Mouse (Mus musculus) intestine, embryonic 14.5 days (tissue): ENCODE results near the gene Il21r. TPM values are rescaled to one million over a fixed set of nuclear protein-coding genes. Genes with fewer than 3 reads are reported as not detected.

Source experiments
- ATAC-seq: fragments of 200-750 bp; cut with Nextera tagmentation; replicated peaks from 2 replicates; pipeline ENCODE4 v1.8.0; 2017; ENCODE audit warnings: low read depth, moderate number of reproducible peaks, moderate TSS enrichment, moderate library complexity; ENCODE audit not compliant: low FRiP score, low TSS enrichment
- DNase-seq: peaks from one replicate; pipeline ENCODE4 v3.0.0-alpha.2; 2018; ENCODE audit warnings: low spot score
- H3K27ac ChIP-seq: fragments of 300-500 bp; sonication (generic); 2 replicates; pipeline ENCODE4 v1.5.1; 2014; ENCODE audit warnings: low read depth, mild to moderate bottlenecking, control low read depth
- H3K27me3 ChIP-seq: fragments of 300-500 bp; sonication (generic); replicated peaks from 2 replicates; pipeline ENCODE4 v1.6.1; 2014; ENCODE audit warnings: low read length, control low read depth; ENCODE audit not compliant: control insufficient read depth, insufficient read depth
- H3K36me3 ChIP-seq: fragments of 300-500 bp; sonication (generic); 2 replicates; pipeline ENCODE4 v1.6.1; 2014; ENCODE audit warnings: low read length, control low read depth; ENCODE audit not compliant: control insufficient read depth, insufficient read depth
- H3K4me1 ChIP-seq: fragments of 300-500 bp; sonication (generic); replicated peaks from 2 replicates; pipeline ENCODE4 v1.6.1; 2014; ENCODE audit warnings: low read length, control low read depth, mixed read lengths; ENCODE audit not compliant: control insufficient read depth, insufficient read depth
- H3K4me2 ChIP-seq: fragments of 300-500 bp; sonication (generic); 2 replicates; pipeline ENCODE4 v1.6.1; 2014; ENCODE audit warnings: low read length
- H3K4me3 ChIP-seq: fragments of 300-500 bp; sonication (generic); 2 replicates; pipeline ENCODE4 v1.5.1; 2014; ENCODE audit warnings: low read depth, low read length, control low read depth, mixed read lengths
- H3K9ac ChIP-seq: fragments of 300-500 bp; sonication (generic); 2 replicates; pipeline ENCODE4 v1.6.1; 2014; ENCODE audit warnings: mild to moderate bottlenecking, low read length
- H3K9me3 ChIP-seq: fragments of 300-500 bp; sonication (generic); 2 replicates; pipeline ENCODE4 v1.6.1; 2016; ENCODE audit warnings: low read length, control low read depth; ENCODE audit not compliant: control insufficient read depth
- WGBS: fragments of 180-500 bp; shearing (Covaris S2); extraction: QIAGEN DNeasy Blood & Tissue Kit; methylation state at CpG from one replicate; pipeline ENCODE4 v1.1.7; 2014; 5-methylcytosine and 5-hydroxymethylcytosine counted together
- polyA plus RNA-seq: library from polyadenylated mRNA; unstranded; fragments of >200 nt; fragmentation: Nextera tagmentation; extraction: Ambion mirVana; gene quantifications from 2 replicates; pipeline ENCODE4 v1.2.1, GENCODE M21; 2014

The Il21r gene
- polyA plus RNA-seq, 1 experiment from 2014 or later: 0.37 TPM

DNA sequence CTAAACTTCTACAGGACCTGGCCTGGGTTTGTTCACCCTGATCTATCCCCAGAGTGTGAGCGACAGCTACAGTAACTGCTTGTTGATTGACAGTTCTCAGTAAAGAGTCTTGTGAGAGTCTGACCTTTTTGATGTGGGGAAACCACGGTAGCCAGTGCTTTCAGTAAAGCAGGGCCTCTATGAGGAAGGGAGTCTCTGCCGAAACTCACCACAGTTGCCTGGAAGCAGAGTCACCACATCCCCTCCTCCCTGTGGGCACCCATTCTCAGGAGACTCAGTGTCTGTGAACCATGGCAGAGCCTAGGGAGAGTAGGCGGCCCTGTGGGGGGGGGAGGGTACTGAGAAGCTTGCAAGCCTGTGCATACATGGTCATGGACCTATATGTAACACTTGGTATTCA lies 14.5 kb upstream of the Il21r start:
- 81% methylated on average over 4 of the region's 4 CpGs for WGBS
- no peak overlapping the region for H3K4me2 ChIP-seq
- H3K36me3 ChIP-seq: no peaks in the 10 kb centered on the region
- ATAC-seq (no peak), DNase-seq (no peak)
- H3K27ac ChIP-seq: no peak overlapping the region
- no peak overlapping the region for H3K9ac ChIP-seq
- H3K4me1 ChIP-seq: no peaks in the 10 kb centered on the region
- no peaks in the 10 kb centered on the region for H3K9me3 ChIP-seq
- no peak overlapping the region for H3K4me3 ChIP-seq
- no peaks in the 10 kb centered on the region for H3K27me3 ChIP-seq

- Histone ChIP-seq H3K9ac (no peak overlapping the region), H3K4me1 (no peaks in the 10 kb centered on the region), H3K27me3 (no peaks in the 10 kb centered on the region), H3K9me3 (no peaks in the 10 kb centered on the region), H3K4me3 (no peak overlapping the region), H3K4me2 (no peak overlapping the region), H3K36me3 (no peaks in the 10 kb centered on the region), H3K27ac (no peak overlapping the region)
- no peak for DNase-seq
- 87% methylated on average over 7 of the region's 7 CpGs for WGBS
- no peak for ATAC-seq
Observed at GRCm38 (mm10) chr7:125589896-125590295, 13.3 kb upstream of the Il21r start.

DNA sequence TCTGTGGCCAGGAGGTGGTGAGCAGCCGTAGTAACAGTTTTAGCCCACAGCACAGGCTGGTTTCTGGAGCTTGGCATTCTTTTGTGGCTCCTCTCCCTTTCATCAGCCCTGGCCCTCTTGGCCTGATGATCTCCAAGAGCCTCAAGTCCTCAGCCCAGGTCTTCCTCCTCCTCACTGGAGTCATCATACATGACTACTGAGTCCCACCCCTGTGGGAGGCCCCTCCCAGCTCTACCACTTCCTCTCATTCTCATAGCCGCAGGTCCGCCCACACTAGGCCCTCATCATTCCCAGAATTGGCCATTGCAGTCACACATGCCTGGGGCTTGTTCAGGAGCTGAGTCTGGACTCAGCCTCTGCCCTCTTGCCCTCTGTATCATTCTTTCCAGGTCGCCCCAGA lies 9.4 kb upstream of the Il21r start:
- WGBS: 82% methylated on average over 4 of the region's 4 CpGs
- H3K4me1 ChIP-seq: no peaks in the 10 kb centered on the region
- H3K27me3 ChIP-seq: no peaks in the 10 kb centered on the region
- no peak overlapping the region for H3K4me3 ChIP-seq
- H3K27ac ChIP-seq: no peak overlapping the region
- no peaks in the 10 kb centered on the region for H3K36me3 ChIP-seq
- H3K4me2 ChIP-seq: no peak overlapping the region
- no peak overlapping the region for H3K9ac ChIP-seq
- H3K9me3 ChIP-seq: no peaks in the 10 kb centered on the region
- DNase-seq (no peak), ATAC-seq (no peak)

DNA sequence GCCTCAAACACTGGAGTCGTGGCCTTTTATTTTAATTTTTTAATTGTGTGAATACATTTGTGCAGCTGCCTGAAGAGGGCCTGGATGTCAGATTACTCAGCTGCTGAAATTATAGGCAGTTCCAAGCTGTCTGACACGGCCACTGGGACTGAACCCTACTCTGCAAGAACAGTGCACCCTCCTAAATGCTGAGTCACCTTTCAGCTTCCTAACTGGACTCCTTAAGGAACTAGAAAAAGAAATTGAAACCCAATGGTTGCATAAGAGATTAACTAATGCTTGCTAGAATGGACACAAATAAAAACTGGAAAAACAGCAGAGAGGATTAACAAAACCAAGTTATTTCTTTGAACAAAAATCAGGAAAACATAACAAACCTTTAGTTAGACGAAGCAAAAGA lies 6.8 kb upstream of the Il21r start:
- WGBS: 62% methylated on average over 3 of the region's 3 CpGs
- DNase-seq (no peak), ATAC-seq (no peak)
- Histone ChIP-seq H3K4me1 (no peaks in the 10 kb centered on the region), H3K36me3 (no peaks in the 10 kb centered on the region), H3K4me3 (no peak overlapping the region), H3K27ac (no peak overlapping the region), H3K27me3 (no peaks in the 10 kb centered on the region), H3K9ac (no peak overlapping the region), H3K4me2 (no peak overlapping the region), H3K9me3 (no peaks in the 10 kb centered on the region)

DNA sequence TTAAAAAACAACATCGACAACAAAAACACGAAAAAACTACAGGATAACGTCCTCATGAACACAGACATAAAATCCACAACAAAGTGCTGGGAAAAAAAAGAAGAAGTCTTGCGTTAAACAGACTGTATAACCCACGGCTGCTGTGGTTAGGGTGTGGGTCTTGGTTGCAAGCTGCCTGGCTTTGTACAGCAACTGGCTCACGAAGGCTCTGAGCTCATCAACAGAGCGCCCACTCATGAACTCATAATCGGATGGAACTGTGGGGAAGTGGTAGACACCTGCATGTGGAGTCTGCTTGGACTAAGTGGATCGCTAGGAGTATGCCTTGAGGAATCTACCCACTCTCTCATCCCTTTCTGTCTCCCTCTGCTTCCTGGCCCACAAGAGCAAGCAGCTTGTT lies 6.1 kb upstream of the Il21r start:
- no peak overlapping the region for H3K27ac ChIP-seq
- H3K4me1 ChIP-seq: no peaks in the 10 kb centered on the region
- no peaks in the 10 kb centered on the region for H3K36me3 ChIP-seq
- ATAC-seq (no peak), DNase-seq (no peak)
- H3K4me2 ChIP-seq: no peak overlapping the region
- no peak overlapping the region for H3K9ac ChIP-seq
- H3K27me3 ChIP-seq: no peaks in the 10 kb centered on the region
- no peaks in the 10 kb centered on the region for H3K9me3 ChIP-seq
- 86% methylated on average over 9 of the region's 9 CpGs for WGBS
- no peak overlapping the region for H3K4me3 ChIP-seq

DNA sequence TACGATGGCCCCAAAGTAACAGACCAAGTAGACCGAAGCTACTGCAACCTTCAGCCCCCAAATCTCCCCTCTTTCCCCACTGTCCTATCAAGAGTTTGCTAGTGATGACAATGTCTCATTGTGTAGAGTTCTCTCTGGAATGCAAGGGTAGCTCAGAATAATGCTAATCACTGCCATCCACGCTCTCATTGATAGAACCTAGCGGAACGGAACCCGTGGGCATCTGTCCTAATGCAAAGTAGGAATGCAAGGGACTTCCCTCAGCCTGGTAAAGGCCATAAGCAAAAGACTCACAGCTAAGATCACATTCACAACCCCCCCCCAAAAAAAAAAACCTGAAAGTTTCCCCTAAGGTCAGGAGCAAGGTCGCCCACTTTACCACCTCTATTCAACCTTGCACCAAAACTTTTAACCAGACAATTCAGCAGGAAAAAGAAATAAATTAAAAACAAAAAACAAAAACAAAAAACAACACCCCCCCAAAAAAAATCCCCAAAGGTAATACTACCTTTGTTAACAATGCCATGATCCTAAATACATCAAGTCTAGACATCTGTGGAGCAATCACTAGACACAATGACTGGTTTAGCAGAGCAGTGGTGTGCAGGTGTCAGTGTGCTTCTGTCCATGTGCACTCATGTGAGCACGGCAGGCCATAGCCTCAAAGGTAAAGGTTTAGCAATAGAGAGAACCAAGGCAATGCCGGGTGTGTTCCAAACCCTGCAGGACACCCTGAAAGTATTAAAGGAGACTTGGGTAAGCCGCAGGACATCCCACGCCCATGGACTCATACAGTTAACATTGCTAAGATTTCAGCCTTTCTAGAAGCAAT lies 5.5 kb upstream of the Il21r start:
- ATAC-seq: no peak
- H3K4me2 ChIP-seq: no peak overlapping the region
- H3K27ac ChIP-seq: no peak overlapping the region
- H3K36me3 ChIP-seq: no peaks in the 10 kb centered on the region
- H3K4me3 ChIP-seq: no peak overlapping the region
- H3K9ac ChIP-seq: no peak overlapping the region
- 92% methylated on average over 11 of the region's 11 CpGs for WGBS
- DNase-seq: no peak
- H3K9me3 ChIP-seq: no peaks in the 10 kb centered on the region
- no peaks in the 10 kb centered on the region for H3K27me3 ChIP-seq
- H3K4me1 ChIP-seq: no peaks in the 10 kb centered on the region

DNA sequence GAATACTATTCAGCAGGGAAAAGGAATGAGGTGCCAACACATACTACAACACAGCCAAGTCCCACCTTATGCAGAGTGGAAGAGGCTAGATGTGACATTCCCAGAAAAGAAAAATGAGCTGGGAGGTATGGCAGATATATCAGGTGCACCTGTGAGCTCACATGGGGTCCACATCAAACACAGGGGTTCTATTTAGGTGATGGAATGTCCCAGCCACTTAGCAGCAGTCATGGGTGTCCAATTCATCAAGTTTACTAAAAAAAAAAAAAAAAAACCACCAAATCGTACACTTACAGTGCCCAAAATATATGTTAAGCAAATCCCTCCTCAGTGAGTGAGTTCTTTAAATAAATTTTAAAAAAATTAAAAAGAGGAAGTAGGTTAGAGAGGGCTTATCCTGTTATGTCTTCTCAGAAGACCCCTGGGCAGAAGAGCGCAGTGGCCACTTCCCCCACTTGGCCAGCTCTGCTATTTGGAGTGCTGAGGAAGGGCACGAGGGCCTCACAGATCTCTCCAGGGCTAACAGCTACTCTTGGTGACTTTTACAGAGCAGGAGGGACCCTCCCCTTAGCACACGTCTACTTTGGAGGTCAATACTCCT lies 3.8 kb upstream of the Il21r start:
- no peaks in the 10 kb centered on the region for H3K36me3 ChIP-seq
- no peaks in the 10 kb centered on the region for H3K27me3 ChIP-seq
- ATAC-seq (no peak), DNase-seq (no peak)
- no peak overlapping the region for H3K4me3 ChIP-seq
- H3K4me2 ChIP-seq: no peak overlapping the region
- H3K9ac ChIP-seq: no peak overlapping the region
- H3K9me3 ChIP-seq: no peaks in the 10 kb centered on the region
- H3K27ac ChIP-seq: no peak overlapping the region
- WGBS: 52% methylated on average over 4 of the region's 4 CpGs
- H3K4me1 ChIP-seq: no peaks in the 10 kb centered on the region

DNA sequence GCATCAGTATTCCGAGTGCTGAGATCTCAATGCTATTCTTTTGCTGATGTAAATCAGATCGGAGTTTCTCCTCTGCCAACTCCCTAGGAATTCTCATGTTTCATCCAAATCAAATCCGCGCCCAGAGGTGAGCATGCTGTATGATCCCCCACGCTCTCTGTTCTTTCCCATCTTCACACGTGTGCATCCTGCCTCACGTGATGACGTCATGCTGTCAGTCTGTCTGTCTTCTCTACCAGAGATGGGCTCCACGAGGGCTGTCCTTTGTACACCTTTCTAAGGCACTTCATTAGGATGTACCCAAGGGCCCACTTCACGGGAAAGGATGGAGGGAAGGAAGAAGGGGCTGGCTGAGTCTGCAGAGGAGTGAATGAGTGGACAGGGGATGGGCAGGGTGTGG lies 3.1 kb upstream of the Il21r start:
- no peak for ATAC-seq
- 71% methylated on average over 10 of the region's 10 CpGs for WGBS
- Histone ChIP-seq H3K4me1 (no peaks in the 10 kb centered on the region), H3K27ac (no peak overlapping the region), H3K9ac (no peak overlapping the region), H3K4me3 (no peak overlapping the region), H3K9me3 (no peaks in the 10 kb centered on the region), H3K36me3 (no peaks in the 10 kb centered on the region), H3K27me3 (no peaks in the 10 kb centered on the region), H3K4me2 (no peak overlapping the region)
- DNase-seq: no peak
